Mouse (Mus musculus): ENCODE data around the gene Fbxo42.
"Not testable (repeated sequence)": the region's sequence is repeated elsewhere in the genome, so short reads cannot be mapped to it uniquely, and the experiment has no call there.

The Fbxo42 gene

DNA sequence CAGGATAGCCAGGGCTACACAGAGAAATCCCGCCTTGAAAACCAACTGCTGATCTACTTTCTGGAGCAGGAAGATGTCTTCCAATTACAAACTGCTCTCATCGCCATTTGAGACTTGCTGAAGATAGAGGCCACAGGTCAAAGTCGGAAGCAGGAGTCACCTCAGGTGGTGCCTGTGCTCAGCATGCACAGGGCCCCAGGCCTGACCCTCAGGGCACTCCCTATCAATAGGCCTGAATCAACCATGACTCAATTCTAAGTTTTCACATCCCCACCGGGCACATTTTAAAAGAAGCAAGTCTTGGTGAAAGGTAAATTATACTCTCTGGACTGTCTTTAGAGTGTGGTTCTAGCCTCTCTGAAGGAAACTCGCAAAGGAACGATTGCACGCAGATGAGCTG lies 11.6 kb upstream of the Fbxo42 start:
- DNase-seq (ENCODE audit: low read depth) = no peak

- peak; percentile 71 for DNase-seq (ENCODE audit: low read depth)
These were observed 10.0 kb upstream of the Fbxo42 start for GRCm38 (mm10) chr4:141137740-141138139.

DNA sequence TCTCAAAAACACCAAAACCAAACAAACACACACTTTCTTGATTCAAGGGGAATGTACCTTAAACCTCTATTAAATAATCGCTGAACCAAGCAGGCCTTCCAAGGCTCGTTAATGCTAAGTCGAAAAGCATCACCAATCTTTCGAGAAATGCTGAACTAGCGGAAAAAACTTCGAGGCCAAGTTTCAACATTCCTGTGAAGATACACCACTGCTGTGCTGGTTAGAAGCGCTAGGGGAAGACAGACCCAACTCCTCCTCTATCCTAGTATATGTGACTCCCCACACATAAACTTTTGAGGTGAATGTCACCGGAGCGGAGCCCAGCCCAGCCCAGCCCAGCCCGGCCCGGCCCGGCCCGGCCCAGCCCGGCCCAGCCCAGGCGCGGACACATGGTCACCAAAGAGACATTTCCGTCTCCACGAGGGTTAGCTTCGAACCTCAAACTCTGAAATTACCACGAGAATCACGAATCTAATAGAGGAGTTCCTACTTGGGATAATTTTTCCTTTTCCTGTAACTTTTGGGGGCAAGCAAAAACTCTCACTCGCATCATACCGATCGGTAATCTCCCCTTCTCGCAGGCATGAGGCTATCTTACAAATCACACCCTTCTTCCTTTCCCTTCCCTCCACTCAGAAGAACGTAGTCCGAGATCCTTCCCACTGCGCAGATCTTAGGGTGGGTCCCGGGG lies 9.1 kb upstream of the Fbxo42 start:
- DNase-seq (ENCODE audit: low read depth) = peak; percentile 74

GRCm38 (mm10) chr4:141139116-141139970 lies 8.4 kb upstream of the Fbxo42 start, which contains the start of gene Szrd1:
TSS of gene Szrd1 (minus strand) at chr4:141139775.
- DNase-seq (ENCODE audit: low read depth) = peak; percentile 99

DNA sequence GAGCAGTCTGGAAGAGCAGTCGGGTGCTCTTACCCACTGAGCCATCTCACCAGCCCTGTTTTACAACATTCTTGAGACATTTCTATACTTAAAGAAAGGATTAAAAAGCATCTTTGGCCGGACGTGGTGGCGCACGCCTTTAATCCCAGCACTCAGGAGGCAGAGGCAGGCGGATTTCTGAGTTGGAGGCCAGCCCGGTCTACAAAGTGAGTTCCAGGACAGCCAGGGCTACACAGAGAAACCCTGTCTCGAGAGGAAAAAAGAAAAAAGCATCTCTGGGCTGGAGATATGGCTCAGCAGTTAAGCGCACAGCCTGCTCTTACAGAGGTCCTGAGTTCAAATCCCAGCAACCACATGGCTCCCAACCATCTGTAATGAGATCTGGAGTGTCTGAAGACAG lies 7.4 kb upstream of the Fbxo42 start:
- DNase-seq (ENCODE audit: low read depth) = not testable (repeated sequence)

DNA sequence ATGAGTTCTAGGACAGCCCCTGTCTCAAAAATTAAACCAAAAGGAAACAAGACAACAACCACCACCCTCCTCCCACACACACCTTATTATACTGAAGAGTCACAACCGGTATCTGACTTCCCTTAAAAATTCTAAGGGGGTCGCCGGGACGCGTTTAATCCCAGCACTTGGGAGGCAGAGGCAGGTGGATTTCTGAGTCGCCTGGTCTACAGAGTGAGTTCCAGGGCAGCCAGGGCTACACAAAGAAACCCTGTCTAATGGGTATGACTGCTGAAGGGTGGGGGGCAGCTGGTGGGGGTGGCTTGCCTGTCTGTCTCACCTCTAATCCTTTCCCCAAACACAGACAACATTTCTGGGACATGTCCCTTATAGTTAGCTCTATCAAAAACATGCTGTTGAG lies 6.7 kb upstream of the Fbxo42 start:
- DNase-seq (ENCODE audit: low read depth) = no peak

- DNase-seq (ENCODE audit: low read depth) = peak; percentile 87
These were observed 5.4 kb upstream of the Fbxo42 start for GRCm38 (mm10) chr4:141142285-141142811.

DNA sequence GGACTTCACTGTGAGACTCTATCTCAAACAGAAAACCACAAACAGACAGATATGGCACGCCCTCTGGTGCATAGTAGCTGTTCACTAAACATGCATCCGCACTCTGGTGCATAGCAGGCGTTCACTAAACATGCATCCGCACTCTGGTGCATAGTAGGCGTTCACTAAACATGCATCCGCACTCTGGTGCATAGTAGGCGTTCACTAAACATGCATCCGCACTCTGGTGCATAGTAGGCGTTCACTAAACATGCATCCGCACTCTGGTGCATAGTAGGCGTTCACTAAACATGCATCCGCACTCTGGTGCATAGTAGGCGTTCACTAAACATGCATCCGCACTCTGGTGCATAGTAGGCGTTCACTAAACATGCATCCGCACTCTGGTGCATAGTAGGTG lies 2.6 kb upstream of the Fbxo42 start:
- not testable (repeated sequence) for DNase-seq (ENCODE audit: low read depth)

DNA sequence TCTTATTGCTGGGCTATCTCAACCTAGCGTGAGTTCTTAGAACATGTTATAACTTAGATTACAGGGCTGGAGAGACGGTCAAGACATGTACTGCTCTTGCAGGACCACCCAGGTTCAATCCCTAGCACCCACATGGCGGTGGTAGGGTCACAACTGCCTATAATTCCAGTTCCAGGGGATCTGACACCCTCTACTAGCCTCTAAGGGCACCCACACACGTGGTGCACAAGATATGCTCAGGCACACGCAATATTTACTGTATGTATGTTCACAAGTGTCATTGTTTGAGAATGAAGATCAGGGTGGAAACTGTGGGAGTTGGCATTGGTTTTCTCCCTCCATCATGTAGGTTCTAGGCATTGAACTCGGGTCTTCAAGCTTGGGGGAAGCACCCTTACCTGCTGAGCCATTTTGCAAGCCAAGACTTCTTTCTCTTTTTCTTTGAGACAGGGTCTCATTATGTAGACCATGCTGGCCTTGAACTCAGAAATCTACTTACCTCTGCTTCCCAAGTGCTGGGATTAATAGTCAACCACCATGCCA lies 1.2 kb upstream of the Fbxo42 start:
- DNase-seq (ENCODE audit: low read depth) = no peak

- peak; percentile 55 for DNase-seq (ENCODE audit: low read depth)
These were observed 492 bp downstream of the Fbxo42 start for GRCm38 (mm10) chr4:141148009-141148801.

DNA sequence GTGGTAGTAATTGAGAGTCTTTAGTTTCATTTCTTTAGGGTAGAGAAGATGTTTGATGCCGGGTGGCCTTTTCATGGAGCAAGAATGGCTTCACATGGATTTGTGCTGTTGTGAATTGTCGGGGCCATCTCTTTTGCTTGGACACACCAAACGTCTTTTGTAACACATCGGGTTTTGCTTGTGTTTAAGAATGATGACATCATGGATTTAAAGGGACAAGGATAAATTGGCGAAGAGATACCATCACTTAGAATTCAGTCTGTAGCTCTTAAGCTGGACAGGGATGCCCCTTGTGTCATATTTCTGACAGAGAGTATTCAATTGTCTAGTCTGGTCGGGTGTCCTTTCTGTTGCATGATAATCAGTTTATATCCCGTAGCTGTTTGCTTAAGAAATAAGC lies 1.4 kb downstream of the Fbxo42 start:
- peak; percentile 47 for DNase-seq (ENCODE audit: low read depth)

DNA sequence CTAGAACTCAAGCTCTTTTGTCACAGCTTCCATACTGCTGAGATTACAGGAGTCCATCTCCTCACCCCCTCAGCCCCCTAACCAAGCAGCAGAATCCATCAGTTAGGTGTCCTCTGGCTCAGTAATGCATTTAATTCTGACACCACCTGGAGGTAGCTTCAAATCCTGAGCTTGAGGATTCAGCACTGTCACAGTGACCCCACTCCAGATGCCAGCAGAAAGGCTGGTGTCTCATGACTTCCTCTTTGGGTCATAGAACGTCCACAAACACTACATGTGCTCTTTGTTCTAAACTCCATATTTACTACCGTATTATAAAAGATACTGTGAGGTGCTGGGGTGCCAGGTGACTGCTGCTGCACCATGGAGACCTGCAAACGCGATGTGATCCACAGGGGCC lies 9.8 kb downstream of the Fbxo42 start:
- peak; percentile 47 for DNase-seq (ENCODE audit: low read depth)

DNA sequence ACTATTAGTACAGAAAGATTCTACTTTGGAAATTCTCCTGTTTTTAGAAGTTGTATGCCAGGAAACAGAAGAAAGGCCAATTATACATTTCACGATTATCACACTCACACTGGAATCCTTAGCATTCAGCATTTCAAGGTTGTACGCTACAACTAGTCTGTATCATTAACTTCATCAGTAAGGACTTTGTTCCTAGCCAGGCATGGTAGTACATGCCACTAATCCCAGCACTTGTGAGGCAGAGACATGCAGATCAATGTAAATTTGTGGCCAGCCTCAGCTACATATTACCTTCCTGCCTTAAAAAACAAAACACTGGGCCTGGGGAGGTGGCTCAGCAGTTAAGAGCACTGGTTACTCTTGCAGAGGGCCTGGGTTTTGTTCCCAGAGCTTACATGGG lies 10.9 kb downstream of the Fbxo42 start:
- DNase-seq (ENCODE audit: low read depth) = no peak

DNA sequence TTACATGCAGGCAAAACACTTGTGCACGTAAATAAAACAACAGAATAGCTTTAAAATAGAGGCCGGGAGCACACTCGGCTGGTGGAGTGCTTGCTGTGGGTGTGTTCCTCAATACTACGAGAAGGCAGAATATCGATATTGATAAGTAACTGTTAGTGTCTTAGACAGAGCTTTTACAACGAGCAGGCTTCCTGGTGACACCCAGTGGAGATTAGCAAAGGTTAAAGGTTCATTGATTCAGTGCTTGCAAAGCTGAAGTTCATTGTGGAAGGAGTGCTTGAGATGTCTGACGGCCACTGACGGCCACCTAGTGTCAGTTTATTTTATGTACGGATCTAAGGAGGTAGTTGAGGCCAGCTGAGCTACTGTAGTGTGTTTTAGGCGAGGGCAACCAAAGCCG lies 11.4 kb downstream of the Fbxo42 start:
- DNase-seq (ENCODE audit: low read depth) = no peak

DNA sequence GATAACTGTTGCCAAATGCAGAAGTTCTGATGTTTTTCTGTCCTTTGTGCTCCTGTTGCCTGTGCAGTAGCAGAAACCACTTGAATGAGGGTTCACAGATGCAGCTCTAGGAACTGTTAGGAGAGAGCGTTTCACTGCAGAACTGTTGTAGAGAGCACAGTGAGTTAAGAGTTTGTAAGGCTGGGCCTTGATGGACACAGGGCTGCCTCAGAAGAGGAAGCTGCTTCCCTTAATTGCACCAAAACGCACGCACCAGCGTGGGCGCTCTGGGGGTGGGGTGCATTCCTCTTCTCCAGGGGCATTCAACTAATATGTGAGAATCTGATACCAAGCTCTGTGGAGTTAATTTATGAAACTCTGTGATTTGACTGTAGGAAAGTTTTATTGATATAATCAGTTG lies 12.0 kb downstream of the Fbxo42 start:
- DNase-seq (ENCODE audit: low read depth) = peak; percentile 22

GRCm38 (mm10) chr4:141160193-141160592 lies 12.5 kb downstream of the Fbxo42 start:
- DNase-seq (ENCODE audit: low read depth) = peak; percentile 53

DNA sequence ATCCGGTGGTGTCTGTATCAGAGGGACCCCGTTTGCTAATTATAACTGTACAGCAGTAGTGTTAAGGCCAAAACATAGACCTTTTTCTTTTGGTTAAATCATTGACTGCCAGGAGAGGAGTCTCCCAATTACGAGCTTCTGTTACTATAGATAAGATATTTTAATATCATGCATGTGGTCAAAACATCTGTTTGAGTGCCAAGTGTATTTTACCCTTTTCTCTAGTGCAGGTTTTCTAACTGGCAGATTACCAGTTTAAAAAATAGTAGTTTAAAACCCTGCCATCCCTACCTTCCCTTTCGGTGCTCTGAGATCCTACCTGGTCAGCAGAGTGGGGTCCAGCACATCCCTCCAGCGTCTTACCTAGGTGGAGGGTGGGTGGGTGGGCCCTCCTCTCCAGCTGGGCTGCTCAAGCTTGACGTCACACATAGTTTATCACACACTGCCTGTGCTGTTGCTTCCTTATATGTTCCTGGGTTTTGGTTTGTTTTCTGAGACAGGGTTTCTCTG lies 14.0 kb downstream of the Fbxo42 start:
- peak; percentile 25 for DNase-seq (ENCODE audit: low read depth)

- no peak for DNase-seq (ENCODE audit: low read depth)
These were observed 16.0 kb downstream of the Fbxo42 start for GRCm38 (mm10) chr4:141163729-141164128.

GRCm38 (mm10) chr4:141165744-141166292 lies 18.1 kb downstream of the Fbxo42 start:
- no peak for DNase-seq (ENCODE audit: low read depth)

GRCm38 (mm10) chr4:141167156-141167555 lies 19.4 kb downstream of the Fbxo42 start:
- no peak for DNase-seq (ENCODE audit: low read depth)

GRCm38 (mm10) chr4:141172121-141172520 lies 24.4 kb downstream of the Fbxo42 start:
- no peak for DNase-seq (ENCODE audit: low read depth)
